10 mouse cellular contexts compared by ENCODE assay signal in the genomic region with DNA sequence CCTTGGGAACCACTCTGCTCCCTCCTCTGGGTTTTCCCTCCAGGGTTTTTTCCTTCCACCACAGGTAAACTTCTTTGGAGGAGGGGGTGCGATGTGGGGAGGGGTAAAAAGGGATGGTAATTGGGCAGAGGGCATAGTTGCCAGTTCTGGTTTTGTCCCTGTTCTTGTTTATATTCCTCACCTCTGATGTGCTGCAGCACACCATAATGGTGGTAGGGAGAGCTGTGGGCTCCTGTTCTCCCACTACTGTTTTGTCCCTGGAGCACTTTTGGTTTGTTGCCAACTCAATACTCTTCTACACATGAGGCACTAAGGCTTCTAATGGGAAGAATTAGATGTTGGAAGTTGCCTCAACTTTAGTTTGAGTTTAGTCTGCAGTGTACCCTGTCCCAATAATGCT. TPM values are rescaled to one million over a fixed set of nuclear protein-coding genes. Genes with fewer than 3 reads are reported as not detected.
A peak's percentile ranks its signal among the peaks of the same experiment; 100 is the strongest.
DNase-seq lines count a peak whose midpoint lies in the region; ATAC-seq lines count a peak whose summit lies in the region.
"Had no signal": no experiment of that assay in that cellular context is flagged by ENCODE, and none has a peak within 500 bp of the region (broad histone marks: within the 10 kb centered on the region; RNA-seq: fewer than 3 reads in every experiment).

No protein-coding gene starts in this region.

- peaks cover 15% of the 10 kb centered on the region for H3K4me1 ChIP-seq in lung, embryonic 15.5 days
- H3K4me1 ChIP-seq in limb, embryonic 15.5 days, result peaks cover 23% of the 10 kb centered on the region

- peak overlapping the region; percentile 67; the same call in 1 of the 2 replicates for H3K4me2 ChIP-seq in lung, embryonic 15.5 days
- peak overlapping the region; percentile 73 for H3K4me2 ChIP-seq in limb, embryonic 15.5 days

- no peak for ATAC-seq in lung, embryonic 15.5 days (ENCODE audit: borderline replicate concordance, extremely low read depth, low FRiP score, low TSS enrichment)
- ATAC-seq in limb, embryonic 15.5 days (ENCODE audit: insufficient number of reproducible peaks, low FRiP score, low TSS enrichment, low read depth), result no peak

- no peak overlapping the region for H3K4me3 ChIP-seq in lung, embryonic 15.5 days
- H3K4me3 ChIP-seq in limb, embryonic 15.5 days, result 0 out of 2 replicates have a peak overlapping the region, but pooled peaks have one; percentile 40

- no peaks in the 10 kb centered on the region for H3K36me3 ChIP-seq in lung, embryonic 15.5 days
- H3K36me3 ChIP-seq in limb, embryonic 15.5 days, result no peaks in the 10 kb centered on the region

- peaks cover 32% of the 10 kb centered on the region for H3K27me3 ChIP-seq in lung, embryonic 15.5 days
- H3K27me3 ChIP-seq in limb, embryonic 15.5 days, result peaks cover 29% of the 10 kb centered on the region

- 0% methylated on average over 1 of the region's 1 CpGs for WGBS in lung, embryonic 15.5 days
- WGBS in limb, embryonic 15.5 days, result 8% methylated on average over 1 of the region's 1 CpGs

- no peak overlapping the region for H3K27ac ChIP-seq in lung, embryonic 15.5 days
- H3K27ac ChIP-seq in limb, embryonic 15.5 days, result no peak overlapping the region

- no peak overlapping the region for H3K9ac ChIP-seq in lung, embryonic 15.5 days
- no peak overlapping the region for H3K9ac ChIP-seq in limb, embryonic 15.5 days

- peak; percentile 46 for DNase-seq in cerebellum, adult 11-12 months
- DNase-seq in cerebellum, adult 11 months, result no peak
- DNase-seq in lung, postnatal 4 days, result no peak
- DNase-seq in embryo, embryonic 11 days, result no peak
- no peak for DNase-seq in urinary bladder, postnatal 10 days (ENCODE audit: low spot score)
- no peak for DNase-seq in adrenal gland, adult (ENCODE audit: inconsistent age in 2 of 2, low spot score in 1 of 2)
- DNase-seq: adrenal gland, adult 8-10 months had no signal

- H3K9me3 ChIP-seq in lung, embryonic 15.5 days, result no peaks in the 10 kb centered on the region
- no peaks in the 10 kb centered on the region for H3K9me3 ChIP-seq in limb, embryonic 15.5 days

RNA-seq across cellular contexts. Expression of gene Kcnj3, which starts 2.2 kb away (rescaled TPM):
- 0.18 and 0.84 TPM in 2 replicates for polyA plus RNA-seq in lung, embryonic 15.5 days (2015; fragmentation: Nextera tagmentation; extraction: Ambion mirVana)
- polyA plus RNA-seq in limb, embryonic 15.5 days (2015; fragmentation: Nextera tagmentation; extraction: Ambion mirVana), result 0.42 and 0.74 TPM in 2 replicates
- polyA plus RNA-seq: liver, adult 2 months had no signal
